Mouse (Mus musculus): Measurements from ENCODE around the gene Gtf2h4. TPM values are rescaled to one million over a fixed set of nuclear protein-coding genes. Genes with fewer than 3 reads are reported as not detected.

Gtf2h4 gene
- total and polyA plus RNA-seq, 3 experiments = 76.3 to 97.6 TPM; not detected in 1

- Histone ChIP-seq H3K9me3 (replicated peaks; ENCODE audit: insufficient read depth, low read length) (no peaks in the 10 kb centered on the region), H3K4me1 (ENCODE audit: control insufficient read depth in 1 of 2, insufficient read depth in 2 of 2, low read length in 2 of 2) (peaks cover 0 to 17% of the 10 kb centered on the region in 2 experiments; a peak in 2 of 4 replicates), H3K36me3 (ENCODE audit: control insufficient read depth in 1 of 2, insufficient read depth in 2 of 2, low read length in 2 of 2) (peaks cover 0 to 11% of the 10 kb centered on the region in 2 experiments; a peak in 2 of 4 replicates), H3K4me3 (ENCODE audit: control insufficient read depth in 1 of 2, insufficient read depth in 1 of 2, low read depth in 2 of 2, low read length in 2 of 2) (no peak overlapping the region), H3K79me2 (ENCODE audit: control insufficient read depth, insufficient read depth, low read length, poor library complexity) (no peaks in the 10 kb centered on the region), H3K9ac (ENCODE audit: control insufficient read depth, low read depth, low read length, poor library complexity, severe bottlenecking) (no peak overlapping the region), H3K27me3 (ENCODE audit: control insufficient read depth in 1 of 2, insufficient read depth in 2 of 2, low read length in 2 of 2) (peaks cover 1 to 3% of the 10 kb centered on the region in 2 experiments; a peak in 1 of 4 replicates), H3K27ac (ENCODE audit: control insufficient read depth, low read depth, low read length) (no peak overlapping the region)
- DNase-seq (ENCODE audit: low read depth, low spot score) = peak; percentile 42
- TF ChIP-seq ELF1 (IDR thresholded peaks at IDR 0.05; ENCODE audit: low read depth, low read length) = no peak
- peak; percentile 17 to 49 (median 43); a peak in 4 of 6 replicates for TF ChIP-seq CTCF (IDR thresholded peaks at IDR 0.05 in 2 of 3, conservative IDR thresholded peaks at IDR 0.05 in 1 of 3; ENCODE audit: control insufficient read depth in 1 of 3, insufficient read depth in 1 of 3, low read depth in 2 of 3, low read length in 3 of 3, poor library complexity in 1 of 3, severe bottlenecking in 1 of 3)
- no peak for TF ChIP-seq BHLHE40 (IDR thresholded peaks at IDR 0.05; ENCODE audit: borderline replicate concordance, low read depth, low read length)
- 0 out of 2 replicates have a peak, but pooled peaks have one; percentile 13 for TF ChIP-seq HCFC1 (IDR thresholded peaks at IDR 0.05; ENCODE audit: low read depth, low read length)
- TF ChIP-seq SMC3 (IDR thresholded peaks at IDR 0.05; ENCODE audit: low read depth, low read length) = 0 out of 2 replicates have a peak, but pooled peaks have one; percentile 11
Observed at GRCm38 (mm10) chr17:35635202-35635601, 38.3 kb downstream of the Gtf2h4 start.

- Histone ChIP-seq H3K27me3 (ENCODE audit: control insufficient read depth in 1 of 2, insufficient read depth in 2 of 2, low read length in 2 of 2) (peaks cover 3% of the 10 kb centered on the region in 2 experiments; a peak in 1 of 4 replicates), H3K9ac (ENCODE audit: control insufficient read depth, low read depth, low read length, poor library complexity, severe bottlenecking) (no peak overlapping the region), H3K36me3 (ENCODE audit: control insufficient read depth in 1 of 2, insufficient read depth in 2 of 2, low read length in 2 of 2) (peaks cover 0 to 4% of the 10 kb centered on the region in 2 experiments; a peak in 2 of 4 replicates), H3K9me3 (replicated peaks; ENCODE audit: insufficient read depth, low read length) (no peaks in the 10 kb centered on the region), H3K79me2 (ENCODE audit: control insufficient read depth, insufficient read depth, low read length, poor library complexity) (no peaks in the 10 kb centered on the region), H3K4me1 (ENCODE audit: control insufficient read depth in 1 of 2, insufficient read depth in 2 of 2, low read length in 2 of 2) (peaks cover 0 to 7% of the 10 kb centered on the region in 2 experiments; a peak in 2 of 4 replicates), H3K4me3 (ENCODE audit: control insufficient read depth in 1 of 2, insufficient read depth in 1 of 2, low read depth in 2 of 2, low read length in 2 of 2) (no peak overlapping the region), H3K27ac (ENCODE audit: control insufficient read depth, low read depth, low read length) (no peak overlapping the region)
- TF ChIP-seq ZNF384 (IDR thresholded peaks at IDR 0.05; ENCODE audit: low read depth, low read length) = no peak
- 0 out of 2 replicates have a peak, but pooled peaks have one; percentile 3 for TF ChIP-seq SMC3 (IDR thresholded peaks at IDR 0.05; ENCODE audit: low read depth, low read length)
- no peak for DNase-seq (ENCODE audit: low read depth, low spot score)
Observed at GRCm38 (mm10) chr17:35633992-35634391, 39.5 kb downstream of the Gtf2h4 start.

- no peak for DNase-seq (ENCODE audit: low read depth, low spot score)
Observed at GRCm38 (mm10) chr17:35626537-35626936, 47.0 kb downstream of the Gtf2h4 start, which contains the start of gene Gm9573. TSS of gene Gm9573 (minus strand) at chr17:35626637.

More at GRCm38 (mm10) chr17:35626537-35626936, 47.0 kb downstream of the Gtf2h4 start, which contains the start of gene Gm9573:
- Histone ChIP-seq H3K79me2 (ENCODE audit: control insufficient read depth, insufficient read depth, low read length, poor library complexity) (no peaks in the 10 kb centered on the region), H3K9ac (ENCODE audit: control insufficient read depth, low read depth, low read length, poor library complexity, severe bottlenecking) (no peak within 1 kb of the TSS), H3K27ac (ENCODE audit: control insufficient read depth, low read depth, low read length) (no peak within 1 kb of the TSS), H3K4me1 (ENCODE audit: control insufficient read depth in 1 of 2, insufficient read depth in 2 of 2, low read length in 2 of 2) (no peaks in the 10 kb centered on the region), H3K9me3 (replicated peaks; ENCODE audit: insufficient read depth, low read length) (no peaks in the 10 kb centered on the region), H3K4me3 (ENCODE audit: control insufficient read depth in 1 of 2, insufficient read depth in 1 of 2, low read depth in 2 of 2, low read length in 2 of 2) (no peak within 1 kb of the TSS), H3K27me3 (ENCODE audit: control insufficient read depth in 1 of 2, insufficient read depth in 2 of 2, low read length in 2 of 2) (peaks cover 0 to 5% of the 10 kb centered on the region in 2 experiments; a peak in 2 of 4 replicates), H3K36me3 (ENCODE audit: control insufficient read depth in 1 of 2, insufficient read depth in 2 of 2, low read length in 2 of 2) (no peaks in the 10 kb centered on the region)
- no peak for TF ChIP-seq NELFE (IDR thresholded peaks at IDR 0.05; ENCODE audit: low read depth, low read length)

Other genes with a start within 250 kb of the Gtf2h4 start
- 1.4 and 1.8 TPM in 2 replicates for gene H2-Q6, start 248.9 kb downstream of the Gtf2h4 start, total RNA-seq (2012; rRNA removed)
- 10 to 100 TPM in 1 of 2 experiments, not detected in 1; 11.7 TPM for gene H2-Q6, start 248.9 kb downstream of the Gtf2h4 start, polyA plus RNA-seq (2012; ENCODE audit: insufficient read depth in 1 of 2, insufficient read length in 2 of 2, low read depth in 1 of 2, low replicate concordance in 2 of 2, missing spikeins in 1 of 2)
- 0.23 TPM in 1 of 2 replicates, not detected in the other for gene H2-Q7, start 234.6 kb downstream of the Gtf2h4 start, total RNA-seq (2012; rRNA removed)
- gene H2-Q7, start 234.6 kb downstream of the Gtf2h4 start, polyA plus RNA-seq (2012; ENCODE audit: insufficient read depth in 1 of 2, insufficient read length in 2 of 2, low read depth in 1 of 2, low replicate concordance in 2 of 2, missing spikeins in 1 of 2) = 1 to 10 TPM in 1 of 2 experiments, not detected in 1; 4.0 TPM
- gene H2-Q10, start 203.7 kb downstream of the Gtf2h4 start, total RNA-seq (2012; rRNA removed) = 0.13 and 0.15 TPM in 2 replicates
- gene H2-Q10, start 203.7 kb downstream of the Gtf2h4 start, polyA plus RNA-seq (2012; ENCODE audit: insufficient read depth in 1 of 2, insufficient read length in 2 of 2, low read depth in 1 of 2, low replicate concordance in 2 of 2, missing spikeins in 1 of 2) = 1 to 10 TPM in 1 of 2 experiments, not detected in 1; 8.9 TPM
- gene Pou5f1, start 167.7 kb downstream of the Gtf2h4 start, total RNA-seq (2012; rRNA removed) = not detected in 2 replicates
- gene Pou5f1, start 167.7 kb downstream of the Gtf2h4 start, polyA plus RNA-seq (2012; ENCODE audit: insufficient read depth in 1 of 2, insufficient read length in 2 of 2, low read depth in 1 of 2, low replicate concordance in 2 of 2, missing spikeins in 1 of 2) = not detected
- gene Tcf19, start 156.9 kb downstream of the Gtf2h4 start, total RNA-seq (2012; rRNA removed) = 16.6 and 20.3 TPM in 2 replicates
- gene Tcf19, start 156.9 kb downstream of the Gtf2h4 start, polyA plus RNA-seq (2012; ENCODE audit: insufficient read depth in 1 of 2, insufficient read length in 2 of 2, low read depth in 1 of 2, low replicate concordance in 2 of 2, missing spikeins in 1 of 2) = 10 to 100 TPM in 1 of 2 experiments, not detected in 1; 25.7 TPM
- gene Cchcr1, start 156.6 kb downstream of the Gtf2h4 start, total RNA-seq (2012; rRNA removed) = 11.6 and 14.3 TPM in 2 replicates
- 10 to 100 TPM in 1 of 2 experiments, not detected in 1; 21.7 TPM for gene Cchcr1, start 156.6 kb downstream of the Gtf2h4 start, polyA plus RNA-seq (2012; ENCODE audit: insufficient read depth in 1 of 2, insufficient read length in 2 of 2, low read depth in 1 of 2, low replicate concordance in 2 of 2, missing spikeins in 1 of 2)
- 0.20 and 0.27 TPM in 2 replicates for gene Psors1c2, start 140.5 kb downstream of the Gtf2h4 start, total RNA-seq (2012; rRNA removed)
- 1 to 10 TPM in 1 of 2 experiments, not detected in 1; 1.3 TPM for gene Psors1c2, start 140.5 kb downstream of the Gtf2h4 start, polyA plus RNA-seq (2012; ENCODE audit: insufficient read depth in 1 of 2, insufficient read length in 2 of 2, low read depth in 1 of 2, low replicate concordance in 2 of 2, missing spikeins in 1 of 2)
- 0.08 and 0.23 TPM in 2 replicates for gene Cdsn, start 121.6 kb downstream of the Gtf2h4 start, total RNA-seq (2012; rRNA removed)
- under 1 TPM in 1 of 2 experiments, not detected in 1; 0.79 TPM for gene Cdsn, start 121.6 kb downstream of the Gtf2h4 start, polyA plus RNA-seq (2012; ENCODE audit: insufficient read depth in 1 of 2, insufficient read length in 2 of 2, low read depth in 1 of 2, low replicate concordance in 2 of 2, missing spikeins in 1 of 2)
- not detected in 2 replicates for gene 2300002M23Rik, start 106.3 kb downstream of the Gtf2h4 start, total RNA-seq (2012; rRNA removed)
- not detected for gene 2300002M23Rik, start 106.3 kb downstream of the Gtf2h4 start, polyA plus RNA-seq (2012; ENCODE audit: insufficient read depth in 1 of 2, insufficient read length in 2 of 2, low read depth in 1 of 2, low replicate concordance in 2 of 2, missing spikeins in 1 of 2)
- gene Sfta2, start 72.2 kb downstream of the Gtf2h4 start, total RNA-seq (2012; rRNA removed) = not detected in 2 replicates
- gene Sfta2, start 72.2 kb downstream of the Gtf2h4 start, polyA plus RNA-seq (2012; ENCODE audit: insufficient read depth in 1 of 2, insufficient read length in 2 of 2, low read depth in 1 of 2, low replicate concordance in 2 of 2, missing spikeins in 1 of 2) = not detected
- gene Gm9573, start 47.1 kb downstream of the Gtf2h4 start, total RNA-seq (2012; rRNA removed) = not detected in 2 replicates
- not detected for gene Gm9573, start 47.1 kb downstream of the Gtf2h4 start, polyA plus RNA-seq (2012; ENCODE audit: insufficient read depth in 1 of 2, insufficient read length in 2 of 2, low read depth in 1 of 2, low replicate concordance in 2 of 2, missing spikeins in 1 of 2)
- gene Mucl3, start 30.0 kb downstream of the Gtf2h4 start, total RNA-seq (2012; rRNA removed) = 0.04 and 0.13 TPM in 2 replicates
- gene Mucl3, start 30.0 kb downstream of the Gtf2h4 start, polyA plus RNA-seq (2012; ENCODE audit: insufficient read depth in 1 of 2, insufficient read length in 2 of 2, low read depth in 1 of 2, low replicate concordance in 2 of 2, missing spikeins in 1 of 2) = under 1 TPM in 1 of 2 experiments, not detected in 1; 0.11 TPM
- 21.8 and 24.0 TPM in 2 replicates for gene Vars2, start 6.1 kb downstream of the Gtf2h4 start, total RNA-seq (2012; rRNA removed)
- 10 to 100 TPM in 1 of 2 experiments, not detected in 1; 34.0 TPM for gene Vars2, start 6.1 kb downstream of the Gtf2h4 start, polyA plus RNA-seq (2012; ENCODE audit: insufficient read depth in 1 of 2, insufficient read length in 2 of 2, low read depth in 1 of 2, low replicate concordance in 2 of 2, missing spikeins in 1 of 2)
- 2.6 TPM in 2 replicates for gene Ddr1, start 30.9 kb upstream of the Gtf2h4 start, total RNA-seq (2012; rRNA removed)
- 1 to 10 TPM in 1 of 2 experiments, not detected in 1; 7.9 TPM for gene Ddr1, start 30.9 kb upstream of the Gtf2h4 start, polyA plus RNA-seq (2012; ENCODE audit: insufficient read depth in 1 of 2, insufficient read length in 2 of 2, low read depth in 1 of 2, low replicate concordance in 2 of 2, missing spikeins in 1 of 2)
- 5.5 and 8.4 TPM in 2 replicates for gene Ier3, start 147.9 kb upstream of the Gtf2h4 start, total RNA-seq (2012; rRNA removed)
- 10 to 100 TPM in 1 of 2 experiments, not detected in 1; 12.2 TPM for gene Ier3, start 147.9 kb upstream of the Gtf2h4 start, polyA plus RNA-seq (2012; ENCODE audit: insufficient read depth in 1 of 2, insufficient read length in 2 of 2, low read depth in 1 of 2, low replicate concordance in 2 of 2, missing spikeins in 1 of 2)
- 38.1 and 39.5 TPM in 2 replicates for gene Flot1, start 149.5 kb upstream of the Gtf2h4 start, total RNA-seq (2012; rRNA removed)
- gene Flot1, start 149.5 kb upstream of the Gtf2h4 start, polyA plus RNA-seq (2012; ENCODE audit: insufficient read depth in 1 of 2, insufficient read length in 2 of 2, low read depth in 1 of 2, low replicate concordance in 2 of 2, missing spikeins in 1 of 2) = 10 to 100 TPM in 1 of 2 experiments, not detected in 1; 64.1 TPM
- gene Tubb5, start 164.6 kb upstream of the Gtf2h4 start, total RNA-seq (2012; rRNA removed) = 1,137 and 1,211 TPM in 2 replicates
- gene Tubb5, start 164.6 kb upstream of the Gtf2h4 start, polyA plus RNA-seq (2012; ENCODE audit: insufficient read depth in 1 of 2, insufficient read length in 2 of 2, low read depth in 1 of 2, low replicate concordance in 2 of 2, missing spikeins in 1 of 2) = 1,000 to 10,000 TPM; 1,040 to 1,575 TPM
- gene Mdc1, start 167.8 kb upstream of the Gtf2h4 start, total RNA-seq (2012; rRNA removed) = 15.0 and 17.2 TPM in 2 replicates
- 10 to 100 TPM; 46.6 to 77.9 TPM for gene Mdc1, start 167.8 kb upstream of the Gtf2h4 start, polyA plus RNA-seq (2012; ENCODE audit: insufficient read depth in 1 of 2, insufficient read length in 2 of 2, low read depth in 1 of 2, low replicate concordance in 2 of 2, missing spikeins in 1 of 2)
- gene Nrm, start 187.6 kb upstream of the Gtf2h4 start, total RNA-seq (2012; rRNA removed) = 11.1 and 13.7 TPM in 2 replicates
- 10 to 100 TPM in 1 of 2 experiments, not detected in 1; 49.9 TPM for gene Nrm, start 187.6 kb upstream of the Gtf2h4 start, polyA plus RNA-seq (2012; ENCODE audit: insufficient read depth in 1 of 2, insufficient read length in 2 of 2, low read depth in 1 of 2, low replicate concordance in 2 of 2, missing spikeins in 1 of 2)
- gene Ppp1r18, start 191.9 kb upstream of the Gtf2h4 start, total RNA-seq (2012; rRNA removed) = 10.1 and 12.7 TPM in 2 replicates
- gene Ppp1r18, start 191.9 kb upstream of the Gtf2h4 start, polyA plus RNA-seq (2012; ENCODE audit: insufficient read depth in 1 of 2, insufficient read length in 2 of 2, low read depth in 1 of 2, low replicate concordance in 2 of 2, missing spikeins in 1 of 2) = 10 to 100 TPM in 1 of 2 experiments, not detected in 1; 36.2 TPM
- gene Dhx16, start 206.1 kb upstream of the Gtf2h4 start, total RNA-seq (2012; rRNA removed) = 75.4 and 79.2 TPM in 2 replicates
- 100 to 1,000 TPM in 1 of 2 experiments, not detected in 1; 101 TPM for gene Dhx16, start 206.1 kb upstream of the Gtf2h4 start, polyA plus RNA-seq (2012; ENCODE audit: insufficient read depth in 1 of 2, insufficient read length in 2 of 2, low read depth in 1 of 2, low replicate concordance in 2 of 2, missing spikeins in 1 of 2)
- gene 2310061I04Rik, start 223.7 kb upstream of the Gtf2h4 start, total RNA-seq (2012; rRNA removed) = 10.9 and 11.4 TPM in 2 replicates
- 100 to 1,000 TPM in 1 of 2 experiments, not detected in 1; 106 TPM for gene 2310061I04Rik, start 223.7 kb upstream of the Gtf2h4 start, polyA plus RNA-seq (2012; ENCODE audit: insufficient read depth in 1 of 2, insufficient read length in 2 of 2, low read depth in 1 of 2, low replicate concordance in 2 of 2, missing spikeins in 1 of 2)
- gene Atat1, start 236.3 kb upstream of the Gtf2h4 start, total RNA-seq (2012; rRNA removed) = 4.4 and 4.6 TPM in 2 replicates
- 10 to 100 TPM in 1 of 2 experiments, not detected in 1; 14.4 TPM for gene Atat1, start 236.3 kb upstream of the Gtf2h4 start, polyA plus RNA-seq (2012; ENCODE audit: insufficient read depth in 1 of 2, insufficient read length in 2 of 2, low read depth in 1 of 2, low replicate concordance in 2 of 2, missing spikeins in 1 of 2)
- gene Mrps18b, start 242.7 kb upstream of the Gtf2h4 start, total RNA-seq (2012; rRNA removed) = 149 and 179 TPM in 2 replicates
- gene Mrps18b, start 242.7 kb upstream of the Gtf2h4 start, polyA plus RNA-seq (2012; ENCODE audit: insufficient read depth in 1 of 2, insufficient read length in 2 of 2, low read depth in 1 of 2, low replicate concordance in 2 of 2, missing spikeins in 1 of 2) = 100 to 1,000 TPM in 1 of 2 experiments, not detected in 1; 239 TPM
- gene Ppp1r10, start 242.7 kb upstream of the Gtf2h4 start, total RNA-seq (2012; rRNA removed) = 24.2 and 25.3 TPM in 2 replicates
- gene Ppp1r10, start 242.7 kb upstream of the Gtf2h4 start, polyA plus RNA-seq (2012; ENCODE audit: insufficient read depth in 1 of 2, insufficient read length in 2 of 2, low read depth in 1 of 2, low replicate concordance in 2 of 2, missing spikeins in 1 of 2) = 10 to 100 TPM in 1 of 2 experiments, not detected in 1; 61.4 TPM